In genomic region chr3:122835097-122835850, GRCm38 (mm10) we compare ENCODE assay signal across 36 mouse cellular contexts. TPM values are rescaled to one million over a fixed set of nuclear protein-coding genes. Genes with fewer than 3 reads are reported as not detected.
DNase-seq lines count a peak whose midpoint lies in the region; ATAC-seq and TF ChIP-seq lines count a peak whose summit lies in the region.
"Had no signal": no experiment of that assay in that cellular context is flagged by ENCODE, and none has a peak within 500 bp of the region (broad histone marks: within the 10 kb centered on the region; RNA-seq: fewer than 3 reads in every experiment).

No protein-coding gene starts in this region.

- no peak for ATAC-seq in kidney, embryonic 16.5 days (ENCODE audit: low FRiP score, low TSS enrichment)
- peak; percentile 88 for ATAC-seq in lung, postnatal 0 days
- no peak for ATAC-seq in intestine, postnatal 0 days
- ATAC-seq in stomach, embryonic 16.5 days (ENCODE audit: insufficient read depth, low FRiP score), result 0 out of 2 replicates have a peak, but pooled peaks have one; percentile 42
- no peak for ATAC-seq in hindbrain, postnatal 0 days
- ATAC-seq: forebrain, embryonic 15.5 days; hindbrain, embryonic 16.5 days; Patski had no signal

- WGBS in kidney, embryonic 16.5 days, result 74% methylated on average over 8 of the region's 8 CpGs
- WGBS in lung, postnatal 0 days, result 53% methylated on average over 8 of the region's 8 CpGs
- WGBS in intestine, postnatal 0 days, result 58% methylated on average over 8 of the region's 8 CpGs
- 55% methylated on average over 8 of the region's 8 CpGs for WGBS in stomach, embryonic 16.5 days
- WGBS in hindbrain, postnatal 0 days, result 72% methylated on average over 8 of the region's 8 CpGs

- no peak for DNase-seq in kidney, postnatal 25 days
- peak; percentile 67 for DNase-seq in lung, postnatal 0 days (ENCODE audit: low spot score)
- DNase-seq in lung, postnatal 25 days (ENCODE audit: low spot score), result no peak
- no peak for DNase-seq in thymus, postnatal 4 days
- no peak for DNase-seq in hindbrain, postnatal 0 days (ENCODE audit: low spot score)
- DNase-seq: adrenal gland, postnatal 36 days; B cell, adult 2 months; cerebellum, adult 11 months; cerebellum, adult 9-11 months; gastrocnemius, postnatal 14 days; heart, adult 18-20 months; kidney, adult 8-10 months; kidney, postnatal 36 days; liver; right cerebral cortex, postnatal 14 days; spleen, adult 18-20 months; thymus, adult 18-20 months had no signal

- no peaks in the 10 kb centered on the region for H3K9me3 ChIP-seq in kidney, embryonic 16.5 days (ENCODE audit: low read length)
- no peaks in the 10 kb centered on the region for H3K9me3 ChIP-seq in lung, postnatal 0 days (ENCODE audit: low read length)
- no peaks in the 10 kb centered on the region for H3K9me3 ChIP-seq in intestine, postnatal 0 days (ENCODE audit: control insufficient read depth)
- H3K9me3 ChIP-seq in stomach, embryonic 16.5 days (replicated peaks; ENCODE audit: control insufficient read depth, low read length), result no peaks in the 10 kb centered on the region
- H3K9me3 ChIP-seq in hindbrain, postnatal 0 days (ENCODE audit: low read length), result no peaks in the 10 kb centered on the region
- H3K9me3 ChIP-seq: embryonic facial prominence, embryonic 15.5 days; forebrain, embryonic 15.5 days; G1E; heart, embryonic 12.5 days; liver, embryonic 15.5 days; neural tube, embryonic 15.5 days had no signal

- 0 out of 2 replicates have a peak, but pooled peaks cover 6% of the 10 kb centered on the region for H3K36me3 ChIP-seq in kidney, embryonic 16.5 days (ENCODE audit: insufficient read depth, low read length)
- H3K36me3 ChIP-seq in lung, postnatal 0 days (ENCODE audit: insufficient read depth, low read length), result no peaks in the 10 kb centered on the region
- peaks cover 11% of the 10 kb centered on the region; the same call in 1 of the 2 replicates for H3K36me3 ChIP-seq in intestine, postnatal 0 days (ENCODE audit: control insufficient read depth, insufficient read depth)
- no peaks in the 10 kb centered on the region for H3K36me3 ChIP-seq in stomach, embryonic 16.5 days (ENCODE audit: control insufficient read depth, insufficient read depth, low read length)
- H3K36me3 ChIP-seq in hindbrain, postnatal 0 days (ENCODE audit: insufficient read depth, low read length), result no peaks in the 10 kb centered on the region
- H3K36me3 ChIP-seq: forebrain, embryonic 15.5 days; G1E; heart, embryonic 12.5 days; liver, embryonic 15.5 days; neural tube, embryonic 15.5 days had no signal

- no peak for TF ChIP-seq CTCF in lung, postnatal 0 days (IDR thresholded peaks at IDR 0.05)
- TF ChIP-seq CTCF in intestine, postnatal 0 days (IDR thresholded peaks at IDR 0.05; ENCODE audit: low read depth), result no peak
- TF ChIP-seq CTCF in hindbrain, postnatal 0 days (IDR thresholded peaks at IDR 0.05; ENCODE audit: low read depth), result no peak

- no peaks in the 10 kb centered on the region for H3K27me3 ChIP-seq in kidney, embryonic 16.5 days (ENCODE audit: insufficient read depth, low read length)
- no peaks in the 10 kb centered on the region for H3K27me3 ChIP-seq in lung, postnatal 0 days (replicated peaks; ENCODE audit: insufficient read depth, low read length)
- no peaks in the 10 kb centered on the region for H3K27me3 ChIP-seq in intestine, postnatal 0 days (replicated peaks; ENCODE audit: control insufficient read depth, insufficient read depth, low read length)
- H3K27me3 ChIP-seq in stomach, embryonic 16.5 days (ENCODE audit: control insufficient read depth, insufficient read depth, low read length), result no peaks in the 10 kb centered on the region
- H3K27me3 ChIP-seq in hindbrain, postnatal 0 days (ENCODE audit: insufficient read depth, low read length), result no peaks in the 10 kb centered on the region
- H3K27me3 ChIP-seq: CH12.LX; embryonic facial prominence, embryonic 15.5 days; forebrain, embryonic 15.5 days; heart, embryonic 12.5 days; liver, embryonic 15.5 days; neural tube, embryonic 15.5 days; Patski had no signal

- H3K4me3 ChIP-seq in kidney, embryonic 16.5 days (ENCODE audit: low read length), result no peak overlapping the region
- no peak overlapping the region for H3K4me3 ChIP-seq in lung, postnatal 0 days (ENCODE audit: low read depth, low read length)
- no peak overlapping the region for H3K4me3 ChIP-seq in intestine, postnatal 0 days (ENCODE audit: low read depth, low read length)
- no peak overlapping the region for H3K4me3 ChIP-seq in stomach, embryonic 16.5 days (replicated peaks; ENCODE audit: low read length)
- no peak overlapping the region for H3K4me3 ChIP-seq in hindbrain, postnatal 0 days (ENCODE audit: low read length)
- H3K4me3 ChIP-seq: embryonic facial prominence, embryonic 15.5 days; forebrain, embryonic 15.5 days; heart, embryonic 12.5 days; liver, embryonic 15.5 days; neural tube, embryonic 15.5 days had no signal

- H3K9ac ChIP-seq in kidney, embryonic 16.5 days (replicated peaks; ENCODE audit: low read length), result no peak overlapping the region
- H3K9ac ChIP-seq in lung, postnatal 0 days (replicated peaks; ENCODE audit: low read depth), result no peak overlapping the region
- no peak overlapping the region for H3K9ac ChIP-seq in intestine, postnatal 0 days (ENCODE audit: low read depth, low read length)
- H3K9ac ChIP-seq in stomach, embryonic 16.5 days (ENCODE audit: low read length), result no peak overlapping the region
- H3K9ac ChIP-seq in hindbrain, postnatal 0 days (replicated peaks; ENCODE audit: low read length), result no peak overlapping the region
- H3K9ac ChIP-seq: embryonic facial prominence, embryonic 15.5 days; forebrain, embryonic 15.5 days; heart, embryonic 12.5 days; liver, embryonic 15.5 days; neural tube, embryonic 15.5 days had no signal

- no peak overlapping the region for H3K4me2 ChIP-seq in kidney, embryonic 16.5 days (replicated peaks; ENCODE audit: low read depth, low read length)
- no peak overlapping the region for H3K4me2 ChIP-seq in lung, postnatal 0 days (replicated peaks; ENCODE audit: low read depth, low read length)
- H3K4me2 ChIP-seq in intestine, postnatal 0 days (replicated peaks; ENCODE audit: low read depth), result no peak overlapping the region
- no peak overlapping the region for H3K4me2 ChIP-seq in stomach, embryonic 16.5 days (ENCODE audit: low read depth, low read length)
- H3K4me2 ChIP-seq in hindbrain, postnatal 0 days (ENCODE audit: low read depth, low read length), result no peak overlapping the region
- H3K4me2 ChIP-seq: embryonic facial prominence, embryonic 15.5 days; forebrain, embryonic 15.5 days; heart, embryonic 12.5 days; liver, embryonic 15.5 days; midbrain, embryonic 11.5 days; neural tube, embryonic 15.5 days had no signal

- no peaks in the 10 kb centered on the region for H3K4me1 ChIP-seq in kidney, embryonic 16.5 days (ENCODE audit: insufficient read depth, low read length)
- H3K4me1 ChIP-seq in lung, postnatal 0 days (ENCODE audit: insufficient read depth, low read depth, low read length), result no peaks in the 10 kb centered on the region
- no peaks in the 10 kb centered on the region for H3K4me1 ChIP-seq in intestine, postnatal 0 days (replicated peaks; ENCODE audit: control insufficient read depth, insufficient read depth, low read length)
- no peaks in the 10 kb centered on the region for H3K4me1 ChIP-seq in stomach, embryonic 16.5 days (ENCODE audit: control insufficient read depth, insufficient read depth, low read length)
- H3K4me1 ChIP-seq in hindbrain, postnatal 0 days (ENCODE audit: insufficient read depth, low read length), result no peaks in the 10 kb centered on the region
- H3K4me1 ChIP-seq: forebrain, embryonic 15.5 days; liver, embryonic 15.5 days; neural tube, embryonic 15.5 days had no signal

- 0 out of 2 replicates have a peak overlapping the region, but pooled peaks have one; percentile 7 for H3K27ac ChIP-seq in kidney, embryonic 16.5 days (ENCODE audit: low read length)
- peak overlapping the region; percentile 60; the same call in 1 of the 2 replicates for H3K27ac ChIP-seq in lung, postnatal 0 days (ENCODE audit: low read length)
- H3K27ac ChIP-seq in intestine, postnatal 0 days (ENCODE audit: low read depth, low read length), result peak overlapping the region; percentile 15; the same call in 1 of the 2 replicates
- peak overlapping the region; percentile 75 for H3K27ac ChIP-seq in stomach, embryonic 16.5 days (ENCODE audit: low read length)
- H3K27ac ChIP-seq in hindbrain, postnatal 0 days, result no peak overlapping the region
- H3K27ac ChIP-seq: embryonic facial prominence, embryonic 15.5 days; forebrain, embryonic 15.5 days; liver, embryonic 15.5 days; neural tube, embryonic 15.5 days had no signal

- peak; percentile 46 for TF ChIP-seq EP300 in lung, postnatal 0 days (IDR thresholded peaks at IDR 0.05)

RNA-seq across cellular contexts. Expression of gene Fabp2, which starts 59.6 kb away (rescaled TPM):
- polyA plus RNA-seq in kidney, embryonic 16.5 days (2015; fragmentation: Nextera tagmentation; extraction: Ambion mirVana), result 0.34 TPM in 1 of 2 replicates, not detected in the other
- 0.12 TPM in 1 of 2 replicates, not detected in the other for polyA plus RNA-seq in lung, postnatal 0 days (2015; fragmentation: Nextera tagmentation; extraction: Ambion mirVana)
- polyA plus RNA-seq in intestine, postnatal 0 days (2015; fragmentation: Nextera tagmentation; extraction: Ambion mirVana), result 14,903 and 15,973 TPM in 2 replicates
- polyA plus RNA-seq in stomach, embryonic 16.5 days (2015; fragmentation: Nextera tagmentation; extraction: Ambion mirVana), result 140 and 148 TPM in 2 replicates
- not detected in 2 replicates for total RNA-seq in hindbrain, postnatal 0 days (2014; rRNA removed)
- not detected in 2 replicates for polyA plus RNA-seq in hindbrain, postnatal 0 days (2015; fragmentation: Nextera tagmentation; extraction: Ambion mirVana)
- total RNA-seq: adrenal gland, adult 18-20 months; adrenal gland, postnatal 36 days; CH12.LX; common myeloid progenitor, adult 5-6 weeks; G1E; gastrocnemius, postnatal 14 days; heart, adult 18-20 months; hematopoietic stem cell, adult 5-6 weeks; layer of hippocampus, adult 8-10 months; left cerebral cortex, postnatal 25 days; megakaryocyte progenitor cell, adult 5-6 weeks had no signal
- polyA plus RNA-seq: forebrain, embryonic 15.5 days; G1E; heart, embryonic 12.5 days; hindbrain, embryonic 16.5 days; midbrain, embryonic 11.5 days; neural tube, embryonic 15.5 days; Patski had no signal

Comparison
In these comparisons a context has a peak if more than half of its experiments do, and no peak if none do; other contexts are left out.
1. ATAC-seq: peak in lung, postnatal 0 days (single experiment) and stomach, embryonic 16.5 days (single experiment); none in kidney, embryonic 16.5 days (single experiment), intestine, postnatal 0 days (single experiment) and hindbrain, postnatal 0 days (single experiment).
2. RNA of gene Fabp2, which starts 59.6 kb away (polyA plus RNA-seq): 14,903 to 15,973 TPM in intestine, postnatal 0 days and 140 to 148 TPM in stomach, embryonic 16.5 days; 0.34 TPM in kidney, embryonic 16.5 days, 0.12 TPM in lung, postnatal 0 days and not detected in hindbrain, postnatal 0 days; every median in the first group is over 100 times any median in the second.